Comparison of ENCODE assay signal across 16 mouse cellular contexts in genomic region chr5:41765626-41766405, GRCm38 (mm10). TPM values are rescaled to one million over a fixed set of nuclear protein-coding genes. Genes with fewer than 3 reads are reported as not detected.
DNase-seq lines count a peak whose midpoint lies in the region; ATAC-seq and TF ChIP-seq lines count a peak whose summit lies in the region.
"Had no signal": no experiment of that assay in that cellular context is flagged by ENCODE, and none has a peak within 500 bp of the region (broad histone marks: within the 10 kb centered on the region; RNA-seq: fewer than 3 reads in every experiment).

No protein-coding gene starts in this region.

- H3K4me3 ChIP-seq in limb, embryonic 12.5 days (replicated peaks) = 0 out of 2 replicates have a peak overlapping the region, but pooled peaks have one; percentile 1
- no peak overlapping the region for H3K4me3 ChIP-seq in liver, postnatal 0 days (ENCODE audit: low read depth, low read length)

- H3K36me3 ChIP-seq in limb, embryonic 12.5 days = no peaks in the 10 kb centered on the region
- H3K36me3 ChIP-seq in liver, postnatal 0 days (replicated peaks; ENCODE audit: insufficient read depth, low read length) = no peaks in the 10 kb centered on the region

- no peaks in the 10 kb centered on the region for H3K9me3 ChIP-seq in limb, embryonic 12.5 days
- H3K9me3 ChIP-seq in liver, postnatal 0 days (ENCODE audit: low read length) = no peaks in the 10 kb centered on the region

- no peak for ATAC-seq in limb, embryonic 12.5 days (ENCODE audit: insufficient number of reproducible peaks, insufficient read depth, low FRiP score, low TSS enrichment, low read depth)
- no peak for ATAC-seq in liver, postnatal 0 days

- no peak overlapping the region for H3K9ac ChIP-seq in limb, embryonic 12.5 days (replicated peaks)
- no peak overlapping the region for H3K9ac ChIP-seq in liver, postnatal 0 days (replicated peaks)

- H3K4me2 ChIP-seq in limb, embryonic 12.5 days = peak overlapping the region; percentile 43; the same call in 1 of the 2 replicates
- no peak overlapping the region for H3K4me2 ChIP-seq in liver, postnatal 0 days (ENCODE audit: low read depth, low read length)

- WGBS in limb, embryonic 12.5 days = 2% methylated on average over 14 of the region's 14 CpGs
- 5% methylated on average over 14 of the region's 14 CpGs for WGBS in liver, postnatal 0 days (ENCODE audit: insufficient replicate concordance)

- H3K4me1 ChIP-seq in limb, embryonic 12.5 days (replicated peaks) = peaks cover 34% of the 10 kb centered on the region
- H3K4me1 ChIP-seq in liver, postnatal 0 days (ENCODE audit: insufficient read depth) = 0 out of 2 replicates have a peak, but pooled peaks cover 5% of the 10 kb centered on the region

- DNase-seq in heart, adult 11 months = peak; percentile 61
- DNase-seq in heart, postnatal 4 days = no peak
- peak; percentile 34 for DNase-seq in right cerebral cortex, postnatal 4 days
- no peak for DNase-seq in right cerebral cortex, postnatal 14 days
- DNase-seq in liver, postnatal 0 days = no peak
- no peak for DNase-seq in heart, adult 9 months (ENCODE audit: low spot score in 2 of 2)
- DNase-seq: lung, adult 2 months had no signal

- H3K27me3 ChIP-seq in limb, embryonic 12.5 days = peaks cover 84% of the 10 kb centered on the region
- H3K27me3 ChIP-seq in liver, postnatal 0 days (ENCODE audit: insufficient read depth, low read length) = peaks cover 73% of the 10 kb centered on the region

- TF ChIP-seq CTCF in liver, postnatal 0 days (IDR thresholded peaks at IDR 0.05; ENCODE audit: low read depth) = no peak

- no peak overlapping the region for H3K27ac ChIP-seq in limb, embryonic 12.5 days
- H3K27ac ChIP-seq in liver, postnatal 0 days (ENCODE audit: low read depth) = no peak overlapping the region
- H3K27ac ChIP-seq: macrophage had no signal

- no peak for TF ChIP-seq EP300 in liver, postnatal 0 days (IDR thresholded peaks at IDR 0.05; ENCODE audit: low read depth)

RNA-seq across cellular contexts. Expression of gene Nkx3-2, which starts 1.5 kb away (rescaled TPM):
- total RNA-seq in heart, postnatal 4 days (2021) = not detected
- polyA plus RNA-seq in limb, embryonic 12.5 days (2016; fragmentation: Nextera tagmentation; extraction: Ambion mirVana) = 3.9 and 8.7 TPM in 2 replicates
- not detected in 2 replicates for polyA plus RNA-seq in liver, postnatal 0 days (2015; fragmentation: Nextera tagmentation; extraction: Ambion mirVana)
- total RNA-seq: granulocyte monocyte progenitor cell, adult 5-6 weeks; layer of hippocampus, adult 8-10 months; left cerebral cortex, postnatal 25 days; monocyte, adult 5-6 weeks had no signal
- polyA plus RNA-seq: cerebellum, adult 2 months; heart, embryonic 16.5 days; kidney, embryonic 16.5 days; lung, adult 2 months; macrophage had no signal

RNA-seq across cellular contexts. Expression of gene Rab28, which starts 57.9 kb away (rescaled TPM):
- total RNA-seq in heart, postnatal 4 days (2021) = 10 to 100 TPM; 50.7 to 51.6 TPM
- polyA plus RNA-seq in limb, embryonic 12.5 days (2016; fragmentation: Nextera tagmentation; extraction: Ambion mirVana) = 82.1 and 89.5 TPM in 2 replicates
- polyA plus RNA-seq in liver, postnatal 0 days (2015; fragmentation: Nextera tagmentation; extraction: Ambion mirVana) = 22.5 and 25.9 TPM in 2 replicates

Comparison
In these comparisons a context has a peak if more than half of its experiments do, and no peak if none do; other contexts are left out.
1. DNase-seq: peak in heart, adult 11 months (single experiment) and right cerebral cortex, postnatal 4 days (single experiment); none in heart, postnatal 4 days (single experiment), right cerebral cortex, postnatal 14 days (single experiment), liver, postnatal 0 days (single experiment) and heart, adult 9 months (0 of 2).